Mouse (Mus musculus) liver, embryonic 13.5 days (tissue): ENCODE results near the gene Olfr1122. TPM values are rescaled to one million over a fixed set of nuclear protein-coding genes. Genes with fewer than 3 reads are reported as not detected.
"Not testable (repeated sequence)": the region's sequence is repeated elsewhere in the genome, so short reads cannot be mapped to it uniquely, and the experiment has no call there.

Source experiments
- ATAC-seq: fragments of 200-750 bp; cut with Nextera tagmentation; 2 replicates; pipeline ENCODE4 v1.8.0; 2017; ENCODE audit warnings: low read depth, mild to moderate bottlenecking, moderate number of reproducible peaks, moderate library complexity
- DNase-seq: peaks from one replicate; pipeline ENCODE4 v3.0.0; 2022
- H3K27ac ChIP-seq: fragments of 300-500 bp; sonication (generic); 2 replicates; pipeline ENCODE4 v1.5.1; 2015; ENCODE audit warnings: moderate library complexity, mild to moderate bottlenecking, inconsistent platforms
- H3K27me3 ChIP-seq: fragments of 300-500 bp; sonication (generic); 2 replicates; pipeline ENCODE4 v1.6.1; 2015; ENCODE audit warnings: mild to moderate bottlenecking, inconsistent platforms
- H3K36me3 ChIP-seq: fragments of 300-500 bp; sonication (generic); 2 replicates; pipeline ENCODE4 v1.6.1; 2015; ENCODE audit warnings: mild to moderate bottlenecking, inconsistent platforms
- H3K4me1 ChIP-seq: fragments of 300-500 bp; sonication (generic); replicated peaks from 2 replicates; pipeline ENCODE4 v1.6.1; 2015; ENCODE audit warnings: inconsistent platforms
- H3K4me2 ChIP-seq: fragments of 300-500 bp; sonication (generic); 2 replicates; pipeline ENCODE4 v1.6.1; 2015; ENCODE audit warnings: inconsistent platforms, mild to moderate bottlenecking, moderate library complexity
- H3K4me3 ChIP-seq: fragments of 300-500 bp; sonication (generic); replicated peaks from 2 replicates; pipeline ENCODE4 v1.5.1; 2015; ENCODE audit warnings: mild to moderate bottlenecking, inconsistent platforms
- H3K9ac ChIP-seq: fragments of 300-500 bp; sonication (generic); 2 replicates; pipeline ENCODE4 v1.6.1; 2015; ENCODE audit warnings: mild to moderate bottlenecking, inconsistent platforms
- H3K9me3 ChIP-seq: fragments of 300-500 bp; sonication (generic); replicated peaks from 2 replicates; pipeline ENCODE4 v1.6.1; 2016; ENCODE audit warnings: inconsistent platforms
- WGBS: fragments of 180-500 bp; shearing (Covaris S2); methylation state at CpG from one replicate; pipeline ENCODE4 v1.1.7; 2015; ENCODE audit not compliant: insufficient replicate concordance; 5-methylcytosine and 5-hydroxymethylcytosine counted together
- polyA plus RNA-seq: library from polyadenylated mRNA; unstranded; fragments of >200 nt; fragmentation: Nextera tagmentation; extraction: Ambion mirVana; gene quantifications from 2 replicates; pipeline ENCODE4 v1.2.1, GENCODE M21; 2015

Gene Olfr1122
- not detected in 2 replicates for polyA plus RNA-seq

GRCm38 (mm10) chr2:87385549-87385948 lies at the start of gene Olfr1122:
TSS of gene Olfr1122 (plus strand) at chr2:87385849.
- H3K27me3 ChIP-seq, result no peaks in the 10 kb centered on the region
- ATAC-seq, result no peak
- no peaks in the 10 kb centered on the region for H3K9me3 ChIP-seq
- no peak within 1 kb of the TSS for H3K4me3 ChIP-seq
- no peak for DNase-seq
- no peaks in the 10 kb centered on the region for H3K36me3 ChIP-seq
- H3K27ac ChIP-seq, result no peak within 1 kb of the TSS
- H3K4me1 ChIP-seq, result no peaks in the 10 kb centered on the region
- 66% methylated on average over 2 of the region's 2 CpGs for WGBS
- no peak within 1 kb of the TSS for H3K4me2 ChIP-seq
- H3K9ac ChIP-seq, result no peak within 1 kb of the TSS

GRCm38 (mm10) chr2:87354515-87354914 lies 31.1 kb upstream of the Olfr1122 start, which contains the start of gene Olfr1120:
TSS of gene Olfr1120 (plus strand) at chr2:87354815.
- H3K36me3 ChIP-seq, result no peaks in the 10 kb centered on the region
- DNase-seq (no peak), ATAC-seq (no peak)
- no peak within 1 kb of the TSS for H3K27ac ChIP-seq
- WGBS, result 35% methylated on average over 2 of the region's 2 CpGs
- H3K4me1 ChIP-seq, result no peaks in the 10 kb centered on the region
- no peak within 1 kb of the TSS for H3K4me3 ChIP-seq
- no peak within 1 kb of the TSS for H3K4me2 ChIP-seq
- H3K9me3 ChIP-seq, result 0 out of 2 replicates have a peak, but pooled peaks cover 2% of the 10 kb centered on the region
- no peaks in the 10 kb centered on the region for H3K27me3 ChIP-seq
- H3K9ac ChIP-seq, result no peak within 1 kb of the TSS

- ATAC-seq, H3K27me3 ChIP-seq, H3K4me3 ChIP-seq, H3K4me2 ChIP-seq, H3K9me3 ChIP-seq, DNase-seq, H3K4me1 ChIP-seq, H3K9ac ChIP-seq, H3K27ac ChIP-seq, H3K36me3 ChIP-seq: not testable (repeated sequence)
- 58% methylated on average over 2 of the region's 2 CpGs for WGBS
These were observed 25.5 kb upstream of the Olfr1122 start for GRCm38 (mm10) chr2:87360121-87360520.

- no peak for ATAC-seq
- no peaks in the 10 kb centered on the region for H3K27me3 ChIP-seq
These were observed 16.1 kb upstream of the Olfr1122 start, which contains the start of gene Olfr1121 for GRCm38 (mm10) chr2:87369595-87369994. TSS of gene Olfr1121 (plus strand) at chr2:87369895.

GRCm38 (mm10) chr2:87371726-87372125 lies 13.9 kb upstream of the Olfr1122 start:
- DNase-seq (no peak), ATAC-seq (no peak)
- Histone ChIP-seq H3K27ac (no peak overlapping the region), H3K4me2 (no peak overlapping the region), H3K27me3 (no peaks in the 10 kb centered on the region), H3K4me1 (no peaks in the 10 kb centered on the region), H3K9me3 (no peaks in the 10 kb centered on the region), H3K36me3 (no peaks in the 10 kb centered on the region), H3K9ac (no peak overlapping the region), H3K4me3 (no peak overlapping the region)
- WGBS, result 77% methylated on average over 4 of the region's 4 CpGs

More at GRCm38 (mm10) chr2:87369595-87369994, 16.1 kb upstream of the Olfr1122 start, which contains the start of gene Olfr1121:
- Histone ChIP-seq H3K9ac (no peak within 1 kb of the TSS), H3K9me3 (no peaks in the 10 kb centered on the region), H3K4me3 (no peak within 1 kb of the TSS), H3K27ac (no peak within 1 kb of the TSS), H3K4me1 (no peaks in the 10 kb centered on the region), H3K4me2 (no peak within 1 kb of the TSS), H3K36me3 (no peaks in the 10 kb centered on the region)
- DNase-seq, result no peak
- WGBS, result 9% methylated on average over 1 of the region's 1 CpGs

GRCm38 (mm10) chr2:87383935-87384334 lies 1.7 kb upstream of the Olfr1122 start:
- Histone ChIP-seq H3K27me3 (no peaks in the 10 kb centered on the region), H3K9me3 (no peaks in the 10 kb centered on the region), H3K4me3 (no peak overlapping the region), H3K4me1 (no peaks in the 10 kb centered on the region), H3K36me3 (no peaks in the 10 kb centered on the region), H3K9ac (no peak overlapping the region), H3K27ac (no peak overlapping the region), H3K4me2 (no peak overlapping the region)
- no peak for ATAC-seq
- 59% methylated on average over 2 of the region's 2 CpGs for WGBS
- DNase-seq, result no peak

- H3K36me3 ChIP-seq, H3K9ac ChIP-seq: not testable (repeated sequence)
These were observed 8.0 kb downstream of the Olfr1122 start for GRCm38 (mm10) chr2:87393605-87394004.

GRCm38 (mm10) chr2:87394686-87395085 lies 9.0 kb downstream of the Olfr1122 start:
- not testable (repeated sequence) for H3K27me3 ChIP-seq, H3K27ac ChIP-seq, H3K4me1 ChIP-seq, DNase-seq, ATAC-seq, H3K9me3 ChIP-seq, H3K4me2 ChIP-seq, H3K4me3 ChIP-seq, H3K9ac ChIP-seq, H3K36me3 ChIP-seq
- WGBS, result 69% methylated on average over 7 of the region's 7 CpGs

More at GRCm38 (mm10) chr2:87393605-87394004, 8.0 kb downstream of the Olfr1122 start:
- not testable (repeated sequence) for H3K4me2 ChIP-seq, ATAC-seq, H3K27me3 ChIP-seq, H3K4me1 ChIP-seq, H3K4me3 ChIP-seq, H3K9me3 ChIP-seq, H3K27ac ChIP-seq, DNase-seq
- WGBS, result 56% methylated on average over 5 of the region's 5 CpGs

- no peak for DNase-seq
- Histone ChIP-seq H3K4me3 (no peak within 1 kb of the TSS), H3K27ac (no peak within 1 kb of the TSS), H3K36me3 (no peaks in the 10 kb centered on the region), H3K27me3 (no peaks in the 10 kb centered on the region), H3K4me1 (no peaks in the 10 kb centered on the region), H3K9me3 (no peaks in the 10 kb centered on the region), H3K9ac (no peak within 1 kb of the TSS), H3K4me2 (no peak within 1 kb of the TSS)
- no peak for ATAC-seq
- WGBS, result 64% methylated on average over 1 of the region's 1 CpGs
These were observed 30.7 kb downstream of the Olfr1122 start, which contains the start of gene Olfr1123 for GRCm38 (mm10) chr2:87416335-87416734. TSS of gene Olfr1123 (plus strand) at chr2:87416635.

- Histone ChIP-seq H3K4me1 (no peaks in the 10 kb centered on the region), H3K4me2 (no peak within 1 kb of the TSS), H3K9me3 (no peaks in the 10 kb centered on the region), H3K27me3 (no peaks in the 10 kb centered on the region), H3K4me3 (no peak within 1 kb of the TSS), H3K27ac (no peak within 1 kb of the TSS), H3K36me3 (no peaks in the 10 kb centered on the region), H3K9ac (no peak within 1 kb of the TSS)
- no peak for DNase-seq
- 80% methylated on average over 1 of the region's 1 CpGs for WGBS
- no peak for ATAC-seq
These were observed 44.3 kb downstream of the Olfr1122 start, which contains the start of gene Olfr1124 for GRCm38 (mm10) chr2:87429975-87430374. TSS of gene Olfr1124 (plus strand) at chr2:87430275.

- Histone ChIP-seq H3K4me2 (no peak overlapping the region), H3K36me3 (no peaks in the 10 kb centered on the region), H3K9ac (no peak overlapping the region), H3K27ac (no peak overlapping the region), H3K4me3 (no peak overlapping the region), H3K4me1 (no peaks in the 10 kb centered on the region), H3K27me3 (no peaks in the 10 kb centered on the region), H3K9me3 (0 out of 2 replicates have a peak, but pooled peaks cover 7% of the 10 kb centered on the region)
- no peak for DNase-seq
- no peak for ATAC-seq
- 75% methylated on average over 16 of the region's 16 CpGs for WGBS
These were observed 52.1 kb downstream of the Olfr1122 start for GRCm38 (mm10) chr2:87437731-87438130.
